Mouse (Mus musculus): ENCODE measurements around the gene Olfr905.

Gene Olfr905

GRCm38 (mm10) chr9:38470807-38471206 lies at the start of gene Olfr905:
TSS of gene Olfr905 (plus strand) at chr9:38471107.
- no peak for DNase-seq (ENCODE audit: low spot score)

- no peak for DNase-seq (ENCODE audit: low spot score)
Observed at GRCm38 (mm10) chr9:38423801-38424200, 47.1 kb upstream of the Olfr905 start.

GRCm38 (mm10) chr9:38427026-38427425 lies 43.9 kb upstream of the Olfr905 start:
- no peak for DNase-seq (ENCODE audit: low spot score)

- DNase-seq (ENCODE audit: low spot score): no peak
Observed at GRCm38 (mm10) chr9:38429155-38429554, 41.8 kb upstream of the Olfr905 start, which contains the start of gene Olfr901. TSS of gene Olfr901 (plus strand) at chr9:38429455.

- no peak for DNase-seq (ENCODE audit: low spot score)
Observed at GRCm38 (mm10) chr9:38447352-38447751, 23.6 kb upstream of the Olfr905 start, which contains the start of gene Olfr902. TSS of gene Olfr902 (plus strand) at chr9:38447652.

GRCm38 (mm10) chr9:38462844-38463243 lies 8.1 kb upstream of the Olfr905 start, which contains the start of gene Olfr904:
TSS of gene Olfr904 (plus strand) at chr9:38463144.
- no peak for DNase-seq (ENCODE audit: low spot score)

GRCm38 (mm10) chr9:38486785-38487184 lies 15.9 kb downstream of the Olfr905 start, which contains the start of gene Olfr906:
TSS of gene Olfr906 (plus strand) at chr9:38487085.
- DNase-seq (ENCODE audit: low spot score): no peak

- no peak for DNase-seq (ENCODE audit: low spot score)
Observed at GRCm38 (mm10) chr9:38495501-38495900, 24.6 kb downstream of the Olfr905 start, which contains the start of gene Olfr907. TSS of gene Olfr907 (plus strand) at chr9:38495801.

- no peak for DNase-seq (ENCODE audit: low spot score)
Observed at GRCm38 (mm10) chr9:38512353-38512752, 41.4 kb downstream of the Olfr905 start.

- DNase-seq (ENCODE audit: low spot score): no peak
Observed at GRCm38 (mm10) chr9:38521280-38521679, 50.4 kb downstream of the Olfr905 start, which contains the start of gene Olfr911-ps1. TSS of gene Olfr911-ps1 (plus strand) at chr9:38521580.

Data from layer of hippocampus, adult 11-12 months (tissue).